Mouse (Mus musculus) limb, embryonic 11.5 days (tissue): Measurements from ENCODE around the gene Rxra. TPM values are rescaled to one million over a fixed set of nuclear protein-coding genes. Genes with fewer than 3 reads are reported as not detected.

Source experiments
- ATAC-seq: fragments of 200-750 bp; cut with Nextera tagmentation; 2 replicates; pipeline ENCODE4 v1.8.0; 2017; ENCODE audit warnings: low read depth; ENCODE audit not compliant: insufficient number of reproducible peaks, low FRiP score, low TSS enrichment
- DNase-seq: peaks from one replicate; pipeline ENCODE4 v3.0.0-alpha.2; 2015; ENCODE audit warnings: low spot score
- H3K27ac ChIP-seq: fragments of 300-500 bp; sonication (generic); replicated peaks from 2 replicates; pipeline ENCODE4 v1.5.1; 2014; ENCODE audit warnings: low read depth, mild to moderate bottlenecking, low read length
- H3K27me3 ChIP-seq: fragments of 300-500 bp; sonication (generic); 2 replicates; pipeline ENCODE4 v1.6.1; 2014; ENCODE audit warnings: mild to moderate bottlenecking, low read length, mixed read lengths; ENCODE audit not compliant: control insufficient read depth, insufficient read depth
- H3K36me3 ChIP-seq: fragments of 300-500 bp; sonication (generic); 2 replicates; pipeline ENCODE4 v1.6.1; 2014; ENCODE audit warnings: mild to moderate bottlenecking, low read length, moderate library complexity, mixed read lengths; ENCODE audit not compliant: control insufficient read depth, insufficient read depth
- H3K4me1 ChIP-seq: fragments of 300-500 bp; sonication (generic); 2 replicates; pipeline ENCODE4 v1.6.1; 2014; ENCODE audit warnings: low read length, mixed read lengths; ENCODE audit not compliant: control insufficient read depth, insufficient read depth
- H3K4me2 ChIP-seq: fragments of 300-500 bp; sonication (generic); 2 replicates; pipeline ENCODE4 v1.6.1; 2014; ENCODE audit warnings: low read depth, mild to moderate bottlenecking, moderate library complexity; ENCODE audit not compliant: severe bottlenecking
- H3K4me3 ChIP-seq: fragments of 300-500 bp; sonication (generic); 2 replicates; pipeline ENCODE4 v1.5.1; 2014; ENCODE audit warnings: low read depth, low read length
- H3K9ac ChIP-seq: fragments of 300-500 bp; sonication (generic); 2 replicates; pipeline ENCODE4 v1.6.1; 2014; ENCODE audit warnings: mild to moderate bottlenecking, low read length
- H3K9me3 ChIP-seq: fragments of 300-500 bp; sonication (generic); 2 replicates; pipeline ENCODE4 v1.6.1; 2016; ENCODE audit warnings: low read length; ENCODE audit not compliant: control insufficient read depth
- WGBS: fragments of 180-500 bp; shearing (Covaris S2); extraction: QIAGEN DNeasy Blood & Tissue Kit; methylation state at CpG from one replicate; pipeline ENCODE4 v1.1.7; 2014; 5-methylcytosine and 5-hydroxymethylcytosine counted together
- polyA plus RNA-seq: library from polyadenylated mRNA; unstranded; fragments of >200 nt; fragmentation: Nextera tagmentation; extraction: Ambion mirVana; gene quantifications from 2 replicates; pipeline ENCODE4 v1.2.1, GENCODE M21; 2014

The Rxra gene
- polyA plus RNA-seq, 1 experiment from 2014 or later, result 8.7 TPM

DNA sequence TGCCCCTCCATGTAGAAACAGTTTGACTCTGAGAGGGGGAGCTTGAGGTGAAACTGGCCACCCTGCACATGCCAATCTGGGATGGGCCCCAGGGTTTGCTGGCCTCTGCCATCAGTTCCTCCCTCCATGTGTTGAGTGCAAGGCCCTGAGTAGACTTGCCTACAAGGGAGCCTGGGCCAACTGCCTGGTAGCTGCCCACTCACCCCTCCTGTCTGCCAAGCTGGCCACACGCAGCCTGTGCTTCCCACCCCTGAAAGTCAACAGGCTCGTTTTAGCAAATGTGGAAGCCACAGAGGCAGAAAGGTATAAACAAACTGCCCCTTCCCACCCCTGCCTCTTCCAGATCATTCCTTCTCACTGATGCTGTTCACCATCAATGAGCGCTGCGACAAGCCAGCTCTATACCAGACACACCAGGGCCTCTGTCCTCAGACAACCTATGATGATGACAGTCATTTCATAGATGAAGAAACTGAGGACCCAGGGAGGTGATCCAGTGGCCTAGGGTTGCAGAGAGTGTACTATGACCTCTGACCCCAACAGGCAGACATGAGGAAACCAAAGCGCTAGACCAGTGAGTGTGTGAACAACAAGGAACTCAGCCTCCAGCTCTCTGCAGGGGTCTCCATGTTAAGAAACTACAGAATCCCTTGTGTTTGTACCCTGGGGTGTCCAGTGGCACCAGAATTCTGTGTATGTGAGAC lies 36.5 kb upstream of the Rxra start:
- H3K27me3 ChIP-seq, result no peaks in the 10 kb centered on the region

DNA sequence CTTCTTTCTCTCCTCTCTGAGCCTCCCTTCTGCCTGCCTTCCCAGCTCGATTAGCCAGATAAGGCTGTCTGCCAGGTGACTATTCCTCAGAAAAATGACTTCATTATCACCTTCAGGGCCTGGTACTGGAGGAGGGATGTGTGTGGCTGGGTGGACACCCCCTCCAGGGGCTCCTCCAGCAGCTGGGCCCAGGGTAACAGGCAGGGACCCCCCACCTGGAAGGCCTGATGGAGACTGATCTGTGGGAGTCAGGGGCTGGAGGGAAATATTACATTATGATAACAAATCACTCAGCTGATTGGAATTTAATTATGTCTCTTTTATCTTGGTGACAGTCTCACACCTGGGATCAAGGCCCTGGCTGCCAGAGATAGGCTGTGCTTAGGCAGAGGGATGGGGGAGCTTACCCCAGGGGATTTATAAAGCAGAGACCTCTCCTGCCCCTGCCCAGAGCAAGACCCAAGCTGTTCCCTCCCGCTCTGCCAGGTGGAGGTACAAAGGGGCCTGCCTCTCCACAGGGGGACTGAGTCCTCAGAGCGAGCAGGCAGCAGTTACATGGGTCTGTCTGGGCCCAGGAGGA lies 35.2 kb upstream of the Rxra start:
- ATAC-seq, result no peak

More for the DNA sequence above, 36.5 kb upstream of the Rxra start:
- 83% methylated on average over 5 of the region's 5 CpGs for WGBS
- no peaks in the 10 kb centered on the region for H3K9me3 ChIP-seq
- H3K4me3 ChIP-seq, result no peak overlapping the region
- H3K4me1 ChIP-seq, result no peaks in the 10 kb centered on the region
- H3K36me3 ChIP-seq, result no peaks in the 10 kb centered on the region
- no peak overlapping the region for H3K9ac ChIP-seq
- H3K4me2 ChIP-seq, result no peak overlapping the region
- DNase-seq (no peak), ATAC-seq (no peak)
- H3K27ac ChIP-seq, result no peak overlapping the region

DNA sequence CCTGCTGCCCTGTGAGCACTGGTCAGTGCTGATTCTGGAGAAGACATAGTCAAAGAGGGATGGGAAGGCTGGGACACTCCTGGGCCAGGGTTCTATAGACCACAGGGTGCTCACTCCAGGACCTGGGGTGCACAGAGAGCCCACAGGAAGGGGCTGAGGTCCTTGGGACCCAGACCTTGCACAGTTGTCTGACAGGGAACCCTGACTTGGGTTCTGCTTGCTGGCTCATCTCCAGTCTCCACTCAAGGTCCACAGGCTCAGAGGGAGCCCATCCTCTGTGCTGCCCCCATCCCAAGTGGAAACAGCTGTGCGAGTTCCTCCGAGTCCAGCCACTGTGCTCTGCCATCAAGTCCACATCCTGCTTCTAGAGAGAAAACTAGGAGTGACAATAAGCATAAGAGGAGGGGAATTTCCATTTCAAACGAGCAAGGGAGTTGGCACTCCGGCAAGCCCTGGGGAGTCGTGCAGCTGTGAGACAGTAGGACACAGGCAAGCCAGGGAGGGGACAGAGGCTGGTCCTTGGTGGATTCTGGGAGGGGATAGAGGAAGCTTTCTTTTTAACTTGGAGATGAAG lies 31.6 kb upstream of the Rxra start:
- no peak for ATAC-seq
- DNase-seq, result no peak
- H3K4me1 ChIP-seq, result no peaks in the 10 kb centered on the region
- H3K9me3 ChIP-seq, result no peaks in the 10 kb centered on the region
- H3K27ac ChIP-seq, result no peak overlapping the region
- WGBS, result 26% methylated on average over 5 of the region's 5 CpGs
- no peak overlapping the region for H3K4me2 ChIP-seq
- no peak overlapping the region for H3K4me3 ChIP-seq
- H3K9ac ChIP-seq, result no peak overlapping the region
- no peaks in the 10 kb centered on the region for H3K27me3 ChIP-seq
- H3K36me3 ChIP-seq, result no peaks in the 10 kb centered on the region

More for the DNA sequence above, 35.2 kb upstream of the Rxra start:
- no peak overlapping the region for H3K4me2 ChIP-seq
- no peaks in the 10 kb centered on the region for H3K9me3 ChIP-seq
- WGBS, result 21% methylated on average over 3 of the region's 3 CpGs
- H3K36me3 ChIP-seq, result no peaks in the 10 kb centered on the region
- no peak overlapping the region for H3K27ac ChIP-seq
- no peaks in the 10 kb centered on the region for H3K4me1 ChIP-seq
- no peak for DNase-seq
- no peak overlapping the region for H3K4me3 ChIP-seq
- no peaks in the 10 kb centered on the region for H3K27me3 ChIP-seq
- H3K9ac ChIP-seq, result no peak overlapping the region

DNA sequence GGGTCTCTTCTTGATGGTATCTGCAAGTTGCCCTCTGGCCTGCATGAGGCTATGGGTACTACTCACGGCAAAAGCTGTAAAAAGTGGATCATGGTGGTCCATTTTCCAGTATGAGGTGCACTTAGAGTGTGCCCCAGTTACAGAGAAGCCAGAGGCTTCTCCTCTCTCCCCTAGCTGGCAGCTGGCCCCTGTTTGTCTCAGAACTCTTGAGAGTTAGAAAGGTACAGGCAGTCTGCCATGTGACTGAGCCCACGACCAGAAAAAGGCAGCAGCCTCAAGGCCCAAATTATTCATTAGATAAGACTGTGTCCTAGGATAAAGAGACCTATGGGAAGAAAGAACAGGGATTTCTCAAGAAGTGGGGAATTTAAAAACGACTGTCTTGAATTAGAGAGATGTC lies 30.8 kb upstream of the Rxra start:
- Histone ChIP-seq H3K4me2 (no peak overlapping the region), H3K36me3 (no peaks in the 10 kb centered on the region), H3K27ac (no peak overlapping the region), H3K9me3 (no peaks in the 10 kb centered on the region), H3K4me1 (no peaks in the 10 kb centered on the region), H3K9ac (no peak overlapping the region), H3K27me3 (no peaks in the 10 kb centered on the region), H3K4me3 (no peak overlapping the region)
- 50% methylated on average over 3 of the region's 3 CpGs for WGBS
- ATAC-seq (no peak), DNase-seq (no peak)

DNA sequence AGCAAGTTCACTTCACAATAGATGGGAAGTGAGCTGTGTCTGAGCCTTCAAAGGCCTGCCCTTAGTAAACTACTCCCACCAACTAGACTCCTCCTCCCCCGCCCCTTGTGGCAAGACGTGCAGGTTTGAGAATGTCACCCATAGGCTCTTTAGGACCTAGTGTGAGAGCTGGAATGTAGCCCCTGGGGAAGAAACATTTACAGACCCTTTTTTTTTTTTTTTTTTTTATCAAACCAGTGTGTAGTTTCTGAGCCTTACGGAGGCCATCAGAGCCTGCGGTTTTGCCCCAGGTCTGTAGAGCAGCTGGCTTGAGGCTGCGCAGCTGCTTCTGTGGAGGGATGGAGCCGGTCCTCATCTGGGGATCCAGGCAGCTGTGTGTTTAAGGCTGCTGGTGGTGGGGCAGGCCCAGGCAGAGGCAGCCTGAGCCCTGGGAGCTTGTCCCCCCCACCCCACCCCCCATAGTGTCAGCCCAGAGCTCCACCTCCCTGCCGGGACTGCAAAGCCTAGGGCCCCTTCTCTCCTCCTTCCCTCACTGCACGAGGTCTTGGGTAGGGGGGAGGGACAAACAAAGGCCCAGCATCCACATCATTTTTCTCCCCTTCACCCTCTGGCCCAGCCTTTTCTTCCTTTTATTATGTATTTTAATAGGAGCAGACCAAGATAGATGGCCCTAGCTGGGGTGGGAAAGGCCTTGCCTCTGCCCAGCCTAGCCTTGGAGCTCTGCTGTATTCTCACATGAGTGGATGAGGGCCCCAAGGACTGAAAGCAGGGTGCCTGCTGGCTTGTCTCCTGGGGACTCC lies 26.2 kb upstream of the Rxra start:
- H3K9me3 ChIP-seq, result no peaks in the 10 kb centered on the region
- DNase-seq (peak; percentile 53), ATAC-seq (peak; percentile 83)
- no peak overlapping the region for H3K4me3 ChIP-seq
- no peak overlapping the region for H3K4me2 ChIP-seq
- peak overlapping the region; percentile 53 for H3K9ac ChIP-seq
- H3K27me3 ChIP-seq, result no peaks in the 10 kb centered on the region
- no peaks in the 10 kb centered on the region for H3K4me1 ChIP-seq
- H3K36me3 ChIP-seq, result no peaks in the 10 kb centered on the region
- H3K27ac ChIP-seq, result peak overlapping the region; percentile 63; the same call in 1 of the 2 replicates
- 36% methylated on average over 8 of the region's 8 CpGs for WGBS

DNA sequence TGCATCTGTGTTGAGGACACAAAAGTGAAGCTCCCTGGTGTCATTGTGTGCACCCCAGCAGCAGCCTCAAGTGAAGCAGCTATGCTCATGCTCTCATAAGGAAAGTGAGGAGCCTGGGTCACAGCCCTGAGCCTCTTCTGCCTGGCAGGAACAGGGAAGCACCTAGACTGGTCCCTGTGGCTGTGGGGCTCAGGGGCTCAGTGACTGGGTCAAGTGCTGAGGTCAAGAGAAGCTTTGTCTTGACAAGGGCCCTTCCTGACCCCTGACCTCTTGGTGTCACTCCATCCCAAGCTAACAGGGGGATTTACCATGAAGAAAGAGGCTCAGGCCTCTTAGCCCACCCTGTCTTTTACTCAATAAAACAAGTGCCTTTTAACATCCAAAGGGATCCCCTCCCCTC lies 25.2 kb upstream of the Rxra start:
- Histone ChIP-seq H3K4me3 (no peak overlapping the region), H3K27ac (no peak overlapping the region), H3K9me3 (no peaks in the 10 kb centered on the region), H3K36me3 (no peaks in the 10 kb centered on the region), H3K4me1 (no peaks in the 10 kb centered on the region), H3K9ac (no peak overlapping the region), H3K4me2 (no peak overlapping the region), H3K27me3 (no peaks in the 10 kb centered on the region)
- ATAC-seq (no peak), DNase-seq (no peak)

DNA sequence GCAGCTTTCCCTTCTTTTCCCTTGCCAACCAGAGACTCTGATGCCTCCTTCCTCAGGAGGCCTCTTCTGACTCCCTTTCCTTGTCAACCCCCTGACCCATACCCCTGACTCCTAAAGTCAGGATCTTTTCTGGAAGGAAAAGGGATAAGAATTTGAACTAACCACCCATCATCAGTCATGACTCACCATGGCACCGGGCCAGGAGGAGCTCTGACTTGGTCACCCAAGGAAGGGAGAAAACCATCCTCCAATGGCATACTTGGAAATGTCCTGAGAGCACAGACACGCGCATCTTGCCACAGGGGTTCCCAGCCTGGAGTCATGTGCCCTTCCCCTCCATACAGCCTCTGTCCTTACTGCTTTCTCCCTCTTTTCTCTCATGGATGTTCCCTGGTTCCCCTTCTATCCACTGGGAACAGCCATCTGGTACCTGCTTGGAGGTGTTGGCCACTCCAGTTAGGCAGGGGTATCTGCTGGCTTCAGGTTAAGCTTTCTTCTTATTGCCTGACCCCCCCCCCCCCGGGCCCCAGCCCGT lies 22.7 kb upstream of the Rxra start:
- H3K27ac ChIP-seq, result no peak overlapping the region
- H3K4me1 ChIP-seq, result no peaks in the 10 kb centered on the region
- H3K9ac ChIP-seq, result no peak overlapping the region
- H3K36me3 ChIP-seq, result no peaks in the 10 kb centered on the region
- H3K4me2 ChIP-seq, result no peak overlapping the region
- WGBS, result 75% methylated on average over 5 of the region's 5 CpGs
- no peaks in the 10 kb centered on the region for H3K27me3 ChIP-seq
- no peaks in the 10 kb centered on the region for H3K9me3 ChIP-seq
- no peak for ATAC-seq
- DNase-seq, result no peak
- H3K4me3 ChIP-seq, result no peak overlapping the region
